Mouse (Mus musculus) limb, embryonic 14.5 days (tissue): ENCODE measurements around the gene Slc35c1. TPM values are rescaled to one million over a fixed set of nuclear protein-coding genes. Genes with fewer than 3 reads are reported as not detected.
A peak's percentile ranks its signal among the peaks of the same experiment; 100 is the strongest.

Experiments used
- ATAC-seq: fragments of 200-750 bp; cut with Nextera tagmentation; 2 replicates; pipeline ENCODE4 v1.8.0; 2017; ENCODE audit warnings: low read depth, moderate number of reproducible peaks, moderate TSS enrichment; ENCODE audit not compliant: low FRiP score
- DNase-seq: peaks from one replicate; pipeline ENCODE4 v3.0.0-alpha.2; 2015; ENCODE audit warnings: low spot score
- H3K27ac ChIP-seq: fragments of 300-500 bp; sonication (generic); replicated peaks from 2 replicates; pipeline ENCODE4 v1.5.1; 2014; ENCODE audit warnings: low read depth, mild to moderate bottlenecking, low read length, moderate library complexity, mixed read lengths
- H3K27me3 ChIP-seq: fragments of 300-500 bp; sonication (generic); 2 replicates; pipeline ENCODE4 v1.6.1; 2014; ENCODE audit warnings: low read length, mixed read lengths; ENCODE audit not compliant: control insufficient read depth, insufficient read depth
- H3K36me3 ChIP-seq: fragments of 300-500 bp; sonication (generic); 2 replicates; pipeline ENCODE4 v1.6.1; 2014; ENCODE audit warnings: mild to moderate bottlenecking, low read length, moderate library complexity, mixed read lengths; ENCODE audit not compliant: control insufficient read depth, insufficient read depth
- H3K4me1 ChIP-seq: fragments of 300-500 bp; sonication (generic); 2 replicates; pipeline ENCODE4 v1.6.1; 2014; ENCODE audit warnings: antibody characterized with exemption, low read length, mixed read lengths; ENCODE audit not compliant: control insufficient read depth, insufficient read depth
- H3K4me2 ChIP-seq: fragments of 300-500 bp; sonication (generic); replicated peaks from 2 replicates; pipeline ENCODE4 v1.6.1; 2014; ENCODE audit warnings: low read depth, mild to moderate bottlenecking, low read length, moderate library complexity; ENCODE audit not compliant: severe bottlenecking
- H3K4me3 ChIP-seq: fragments of 300-500 bp; sonication (generic); replicated peaks from 2 replicates; pipeline ENCODE4 v1.5.1; 2014; ENCODE audit warnings: low read length
- H3K9ac ChIP-seq: fragments of 300-500 bp; sonication (generic); 2 replicates; pipeline ENCODE4 v1.6.1; 2014; ENCODE audit warnings: mild to moderate bottlenecking, low read depth, low read length, moderate library complexity; ENCODE audit not compliant: severe bottlenecking
- H3K9me3 ChIP-seq: fragments of 300-500 bp; sonication (generic); 2 replicates; pipeline ENCODE4 v1.6.1; 2016; ENCODE audit warnings: low read length; ENCODE audit not compliant: control insufficient read depth
- POLR2A ChIP-seq: fragments of 200-500 bp; IDR thresholded peaks from 2 replicates; pipeline ENCODE4 v1.8.0; 2012; ENCODE audit warnings: inconsistent platforms, mild to moderate bottlenecking, moderate library complexity, borderline replicate concordance; ENCODE audit not compliant: insufficient read depth, insufficient read length; ENCODE audit errors: extremely low read depth
- WGBS: fragments of 180-500 bp; shearing (Covaris S2); extraction: QIAGEN DNeasy Blood & Tissue Kit; methylation state at CpG from one replicate; pipeline ENCODE4 v1.1.7; 2014; 5-methylcytosine and 5-hydroxymethylcytosine counted together
- polyA plus RNA-seq, 2 experiments: library from polyadenylated mRNA; depleted of rRNA in 1 of 2; stranded (reverse) in 1 of 2; unstranded in 1 of 2; fragments of >200 nt; fragmentation: Nextera tagmentation in 1 of 2; extraction: Ambion mirVana in 1 of 2; gene quantifications; 2 replicates each; pipeline versions ENCODE4 v1.2.1 to v1.2.3; 2012 to 2014

The Slc35c1 gene
- polyA plus RNA-seq, 2 experiments, result 14.3 to 16.1 TPM

DNA sequence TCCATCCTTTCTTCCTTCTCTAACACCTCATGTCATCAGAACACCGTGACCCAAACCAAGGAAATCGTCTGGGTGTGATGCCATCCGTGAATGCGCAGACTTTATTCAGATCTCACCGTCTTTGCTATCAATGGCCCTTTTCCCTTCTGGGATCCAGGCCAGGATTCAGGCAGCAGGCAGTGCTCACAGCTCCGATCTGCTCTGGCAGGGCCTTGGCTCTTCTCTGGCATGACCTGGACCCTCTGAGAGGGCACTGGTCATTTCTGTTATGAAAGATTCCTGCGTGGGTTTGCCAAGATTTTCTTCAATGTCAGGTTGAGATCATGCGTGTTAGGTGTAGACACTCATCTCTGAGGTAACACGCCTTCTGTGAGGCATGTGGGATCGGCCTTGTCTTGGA, 30.2 kb upstream of the Slc35c1 start:
- Histone ChIP-seq H3K36me3 (no peaks in the 10 kb centered on the region), H3K9me3 (no peaks in the 10 kb centered on the region), H3K27me3 (peaks cover 3% of the 10 kb centered on the region), H3K27ac (no peak overlapping the region), H3K4me2 (no peak overlapping the region), H3K9ac (no peak overlapping the region), H3K4me3 (no peak overlapping the region), H3K4me1 (no peaks in the 10 kb centered on the region)
- no peak for DNase-seq
- no peak for TF ChIP-seq POLR2A
- ATAC-seq, result no peak
- WGBS, result 85% methylated on average over 10 of the region's 10 CpGs

DNA sequence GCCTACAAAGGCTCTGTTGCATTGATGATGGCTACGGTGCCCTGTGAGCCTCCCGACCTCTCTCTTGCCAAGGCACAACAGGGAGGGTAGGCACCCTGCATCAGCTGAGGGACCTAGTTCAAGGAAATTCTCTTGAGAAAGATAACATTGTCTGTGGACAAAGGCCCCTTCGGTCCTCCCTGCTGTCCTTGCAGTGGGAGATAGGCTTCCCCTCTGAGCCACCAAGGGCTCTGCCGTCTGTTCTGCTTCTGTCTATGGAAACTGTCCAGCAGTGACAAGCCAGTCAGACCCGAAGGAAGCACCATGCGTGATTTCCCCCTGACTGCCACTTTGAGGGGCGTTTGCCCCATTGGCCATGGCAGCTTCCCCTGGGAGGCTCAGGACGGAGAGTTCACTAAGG, 27.5 kb upstream of the Slc35c1 start:
- Histone ChIP-seq H3K27ac (no peak overlapping the region), H3K4me1 (no peaks in the 10 kb centered on the region), H3K27me3 (peaks cover 29% of the 10 kb centered on the region), H3K4me2 (no peak overlapping the region), H3K36me3 (no peaks in the 10 kb centered on the region), H3K9ac (no peak overlapping the region), H3K4me3 (no peak overlapping the region), H3K9me3 (no peaks in the 10 kb centered on the region)
- WGBS, result 81% methylated on average over 8 of the region's 8 CpGs
- DNase-seq (no peak), ATAC-seq (no peak)
- TF ChIP-seq POLR2A, result no peak

DNA sequence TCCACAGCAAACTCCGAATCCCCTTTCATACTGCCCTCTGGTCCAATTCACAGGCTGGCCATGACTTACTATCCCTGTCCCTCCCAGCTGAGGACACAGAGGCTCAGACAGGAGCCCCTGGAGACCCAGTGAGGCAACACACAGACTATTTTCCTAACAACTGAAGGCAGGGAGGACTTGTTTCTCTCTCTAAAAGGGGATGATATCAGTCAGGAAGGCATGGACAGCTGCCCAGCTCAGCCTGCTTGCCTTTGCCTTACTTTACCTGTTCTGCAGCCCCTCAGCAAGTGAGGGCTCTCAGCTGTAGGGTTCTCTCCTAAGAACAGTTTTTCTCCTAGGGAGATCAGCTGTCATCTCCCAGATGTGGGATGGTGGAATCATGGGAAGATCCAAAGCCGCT, 26.6 kb upstream of the Slc35c1 start:
- Histone ChIP-seq H3K4me1 (no peaks in the 10 kb centered on the region), H3K36me3 (no peaks in the 10 kb centered on the region), H3K9ac (no peak overlapping the region), H3K27ac (no peak overlapping the region), H3K4me2 (no peak overlapping the region), H3K4me3 (no peak overlapping the region), H3K27me3 (peaks cover 31% of the 10 kb centered on the region), H3K9me3 (no peaks in the 10 kb centered on the region)
- WGBS, result 61% methylated on average over 2 of the region's 2 CpGs
- DNase-seq (no peak), ATAC-seq (no peak)
- no peak for TF ChIP-seq POLR2A

DNA sequence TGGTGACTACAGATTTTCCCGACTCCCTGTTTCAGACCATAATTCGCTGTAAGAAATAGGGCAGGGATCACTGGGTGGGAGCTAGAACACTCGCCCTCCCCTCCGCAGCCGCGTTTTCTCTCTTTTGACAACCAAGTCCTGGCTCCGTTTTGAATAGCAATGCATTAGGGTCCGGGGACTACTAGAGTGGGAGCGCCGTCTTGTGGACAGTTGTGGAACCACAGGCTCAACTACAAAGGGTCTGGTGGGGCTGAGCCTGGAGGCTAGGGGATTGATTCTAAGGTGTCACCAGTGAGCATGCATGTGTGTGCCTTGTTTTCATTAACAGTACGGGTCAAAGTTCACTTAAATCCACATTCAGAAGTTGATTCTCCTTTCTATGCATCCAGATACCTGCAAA, 26.1 kb upstream of the Slc35c1 start:
- 3% methylated on average over 11 of the region's 11 CpGs for WGBS
- no peak overlapping the region for H3K27ac ChIP-seq
- H3K9ac ChIP-seq, result no peak overlapping the region
- no peaks in the 10 kb centered on the region for H3K36me3 ChIP-seq
- DNase-seq (peak; percentile 89), ATAC-seq (no peak)
- TF ChIP-seq POLR2A, result no peak
- H3K4me1 ChIP-seq, result no peaks in the 10 kb centered on the region
- H3K9me3 ChIP-seq, result no peaks in the 10 kb centered on the region
- H3K27me3 ChIP-seq, result peaks cover 31% of the 10 kb centered on the region
- H3K4me3 ChIP-seq, result no peak overlapping the region
- peak overlapping the region; percentile 30; the same call in 1 of the 2 replicates for H3K4me2 ChIP-seq

DNA sequence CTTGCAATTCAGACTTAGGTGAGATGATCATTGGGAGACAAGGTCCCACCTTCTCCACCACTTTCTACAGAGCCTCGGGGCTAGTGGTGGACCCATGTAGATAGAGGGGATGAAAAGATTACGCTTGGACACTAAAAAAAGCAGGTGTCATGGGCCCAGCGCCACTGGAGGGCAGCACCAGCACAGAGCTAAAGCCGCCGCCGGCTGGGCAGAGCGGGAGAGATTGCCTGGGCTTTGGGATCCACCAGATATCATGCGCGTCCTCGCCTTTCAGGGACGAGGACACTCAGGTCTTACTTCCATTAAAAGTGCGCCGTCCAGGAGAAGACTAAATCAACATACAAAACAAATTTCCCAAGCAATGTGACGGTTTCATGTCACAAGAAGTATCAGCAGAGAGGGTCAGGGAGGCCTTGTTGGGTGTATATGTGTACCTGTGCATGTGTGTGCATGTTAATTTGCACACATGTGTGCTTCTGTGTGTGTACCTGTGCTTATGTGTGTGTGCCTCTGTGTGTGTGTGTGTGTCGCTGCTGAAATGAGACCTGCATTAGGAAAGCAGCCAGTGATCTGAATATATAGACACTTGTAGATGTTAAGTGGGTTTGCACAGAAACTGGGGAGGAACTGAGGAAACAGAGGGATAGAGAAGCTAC, 25.4 kb upstream of the Slc35c1 start:
- no peak for TF ChIP-seq POLR2A
- H3K36me3 ChIP-seq, result no peaks in the 10 kb centered on the region
- no peaks in the 10 kb centered on the region for H3K4me1 ChIP-seq
- 9% methylated on average over 15 of the region's 15 CpGs for WGBS
- ATAC-seq (peak; percentile 60; the same call in 1 of the 2 replicates), DNase-seq (peak; percentile 50)
- H3K27ac ChIP-seq, result no peak overlapping the region
- no peak overlapping the region; the same call in none of the 2 replicates for H3K4me2 ChIP-seq
- H3K9ac ChIP-seq, result no peak overlapping the region
- H3K27me3 ChIP-seq, result peaks cover 31% of the 10 kb centered on the region
- H3K4me3 ChIP-seq, result no peak overlapping the region
- no peaks in the 10 kb centered on the region for H3K9me3 ChIP-seq
